Mouse (Mus musculus) heart, adult 2 months (tissue): ENCODE measurements around the gene B3galt6.

ENCODE experiments used
- CTCF ChIP-seq: fragments of 200-600 bp; IDR thresholded peaks from 2 replicates; pipeline ENCODE4 v1.8.1; 2022; ENCODE audit warnings: antibody characterized with exemption, mild to moderate bottlenecking, moderate library complexity
- EP300 ChIP-seq: fragments of 200-500 bp; IDR thresholded peaks from 2 replicates; pipeline ENCODE4 v1.6.1; 2011; ENCODE audit warnings: low read depth, low read length, control low read depth; ENCODE audit not compliant: insufficient read depth
- POLR2A ChIP-seq: fragments of 200-500 bp; IDR thresholded peaks from 2 replicates; pipeline ENCODE4 v1.6.1; 2011; ENCODE audit warnings: mild to moderate bottlenecking, low read depth, low read length, control low read depth; ENCODE audit not compliant: insufficient read depth

- TF ChIP-seq CTCF (no peak), EP300 (no peak), POLR2A (no peak)
These were observed 37.0 kb downstream of the B3galt6 start for GRCm38 (mm10) chr4:155955491-155955890.
